Mouse (Mus musculus): Measurements from ENCODE around the gene Mylk3. TPM values are rescaled to one million over a fixed set of nuclear protein-coding genes. Genes with fewer than 3 reads are reported as not detected.

Gene Mylk3
- under 1 TPM in 1 of 2 experiments, not detected in 1; 0.22 TPM for polyA plus RNA-seq (2012; fragmentation: generic; extraction: Trizol)

DNA sequence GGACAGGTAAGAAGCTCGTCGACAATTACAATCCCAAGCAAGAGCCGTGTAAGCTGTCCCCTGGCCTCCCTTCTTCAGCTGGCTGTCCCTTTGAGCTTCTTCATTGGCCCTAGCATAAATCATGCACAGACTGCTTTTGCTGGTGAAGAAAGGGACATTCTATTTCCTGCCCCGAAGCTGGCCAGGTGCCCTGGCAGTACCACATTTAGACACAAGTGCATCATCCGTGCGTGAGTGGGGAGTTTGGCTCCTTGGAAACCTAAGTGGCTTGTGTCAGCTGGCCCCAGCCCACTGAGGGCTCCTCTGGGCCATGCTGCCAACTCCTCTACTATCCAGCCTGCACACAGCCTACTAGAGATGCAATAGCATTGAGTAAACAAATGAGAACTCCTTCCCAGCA, at the start of gene Mylk3:
Mylk3 (minus strand) TSS at position 141 of the 400 bp plus-strand sequence.

GRCm38 (mm10) chr8:85432168-85433016, 46.2 kb upstream of the Mylk3 start, which contains the start of gene 4921524J17Rik:
TSS of gene 4921524J17Rik (minus strand) at chr8:85432833.

GRCm38 (mm10) chr8:85299434-85300077, 86.6 kb downstream of the Mylk3 start, which contains the start of the genes Orc6 and Vps35:
TSS of gene Orc6 (plus strand) at chr8:85299632.
TSS of gene Vps35 (minus strand) at chr8:85299802.

Other genes with a start within 250 kb of the Mylk3 start
- gene Cks1brt, start 234.4 kb downstream of the Mylk3 start, polyA plus RNA-seq (2012; fragmentation: generic; extraction: Trizol) = not detected
- not detected for gene Olfr371, start 160.4 kb downstream of the Mylk3 start, polyA plus RNA-seq (2012; fragmentation: generic; extraction: Trizol)
- gene Orc6, start 86.7 kb downstream of the Mylk3 start, polyA plus RNA-seq (2012; fragmentation: generic; extraction: Trizol) = 10 to 100 TPM in 1 of 2 experiments, 1 to 10 TPM in 1; 3.6 to 16.9 TPM
- gene Vps35, start 86.5 kb downstream of the Mylk3 start, polyA plus RNA-seq (2012; fragmentation: generic; extraction: Trizol) = 10 to 100 TPM in 1 of 2 experiments, 1 to 10 TPM in 1; 2.3 to 20.5 TPM
- gene 4921524J17Rik, start 46.5 kb upstream of the Mylk3 start, polyA plus RNA-seq (2012; fragmentation: generic; extraction: Trizol) = 1 to 10 TPM in 1 of 2 experiments, under 1 TPM in 1; 0.66 to 3.5 TPM
- gene Gpt2, start 106.2 kb upstream of the Mylk3 start, polyA plus RNA-seq (2012; fragmentation: generic; extraction: Trizol) = 1 to 10 TPM; 3.1 to 7.5 TPM
- 10 to 100 TPM in 1 of 2 experiments, 1 to 10 TPM in 1; 8.4 to 55.9 TPM for gene Dnaja2, start 169.0 kb upstream of the Mylk3 start, polyA plus RNA-seq (2012; fragmentation: generic; extraction: Trizol)